In genomic region chr7:84679264-84679663, GRCm38 (mm10) we compare ENCODE assay signal across 8 mouse cellular contexts. TPM values are rescaled to one million over a fixed set of nuclear protein-coding genes. Genes with fewer than 3 reads are reported as not detected.
DNase-seq lines count a peak whose midpoint lies in the region; ATAC-seq lines count a peak whose summit lies in the region.

No protein-coding gene starts in this region.

- no peak overlapping the region for H3K27ac ChIP-seq in forebrain, embryonic 11.5 days (ENCODE audit: low read depth, low read length)
- no peak overlapping the region for H3K27ac ChIP-seq in heart, embryonic 16.5 days (ENCODE audit: low read length)
- no peak overlapping the region for H3K27ac ChIP-seq in liver, embryonic 13.5 days

- peak; percentile 86 for DNase-seq in ES-CJ7 (ENCODE audit: low read depth, low spot score)
- peak; percentile 87 for DNase-seq in c-Kit-positive CD71-positive TER-119-positive erythroid progenitor cells, embryonic 14.5 days (ENCODE audit: low spot score)
- DNase-seq in forebrain, embryonic 11.5 days (ENCODE audit: low spot score), result peak; percentile 56
- DNase-seq in kidney, postnatal 14 days, result peak; percentile 87
- peak; percentile 71 for DNase-seq in liver, embryonic 13.5 days
- DNase-seq in natural killer cell, adult 2 months (ENCODE audit: low spot score in 2 of 2), result peak; percentile 51 to 59
- DNase-seq in telencephalon, adult 2 months (ENCODE audit: low read depth, low spot score), result peak; percentile 95

- no peaks in the 10 kb centered on the region; the same call in 1 of the 2 replicates for H3K4me1 ChIP-seq in forebrain, embryonic 11.5 days (replicated peaks; ENCODE audit: control insufficient read depth, insufficient read depth, low read length)
- peaks cover 9% of the 10 kb centered on the region for H3K4me1 ChIP-seq in heart, embryonic 16.5 days (ENCODE audit: control insufficient read depth, insufficient read depth, low read length)
- H3K4me1 ChIP-seq in liver, embryonic 13.5 days (replicated peaks), result peaks cover 68% of the 10 kb centered on the region

- peak overlapping the region; percentile 30 for H3K4me3 ChIP-seq in forebrain, embryonic 11.5 days (ENCODE audit: low read depth, low read length)
- H3K4me3 ChIP-seq in heart, embryonic 16.5 days (ENCODE audit: low read length), result peak overlapping the region; percentile 47
- H3K4me3 ChIP-seq in liver, embryonic 13.5 days (replicated peaks), result peak overlapping the region; percentile 40

- peak overlapping the region; percentile 36; the same call in 1 of the 2 replicates for H3K4me2 ChIP-seq in forebrain, embryonic 11.5 days (ENCODE audit: low read depth, low read length, severe bottlenecking)
- H3K4me2 ChIP-seq in heart, embryonic 16.5 days (ENCODE audit: low read depth, low read length), result peak overlapping the region; percentile 54
- H3K4me2 ChIP-seq in liver, embryonic 13.5 days, result peak overlapping the region; percentile 41

- no peaks in the 10 kb centered on the region for H3K27me3 ChIP-seq in forebrain, embryonic 11.5 days (ENCODE audit: control insufficient read depth, insufficient read depth, low read length)
- no peaks in the 10 kb centered on the region for H3K27me3 ChIP-seq in heart, embryonic 16.5 days (ENCODE audit: control insufficient read depth, insufficient read depth, low read length)
- H3K27me3 ChIP-seq in liver, embryonic 13.5 days, result no peaks in the 10 kb centered on the region

- no peaks in the 10 kb centered on the region for H3K9me3 ChIP-seq in forebrain, embryonic 11.5 days (ENCODE audit: control insufficient read depth, low read length)
- no peaks in the 10 kb centered on the region for H3K9me3 ChIP-seq in heart, embryonic 16.5 days (replicated peaks; ENCODE audit: control insufficient read depth, low read length)
- H3K9me3 ChIP-seq in liver, embryonic 13.5 days (replicated peaks), result no peaks in the 10 kb centered on the region

- no peak overlapping the region for H3K9ac ChIP-seq in forebrain, embryonic 11.5 days (ENCODE audit: low read length)
- peak overlapping the region; percentile 62 for H3K9ac ChIP-seq in heart, embryonic 16.5 days (ENCODE audit: low read length)
- peak overlapping the region; percentile 62; the same call in 1 of the 2 replicates for H3K9ac ChIP-seq in liver, embryonic 13.5 days

- H3K36me3 ChIP-seq in forebrain, embryonic 11.5 days (ENCODE audit: control insufficient read depth, insufficient read depth, low read length), result no peaks in the 10 kb centered on the region
- no peaks in the 10 kb centered on the region for H3K36me3 ChIP-seq in heart, embryonic 16.5 days (ENCODE audit: control insufficient read depth, insufficient read depth)
- H3K36me3 ChIP-seq in liver, embryonic 13.5 days, result no peaks in the 10 kb centered on the region

- ATAC-seq in forebrain, embryonic 11.5 days (replicated peaks; ENCODE audit: low FRiP score), result peak; percentile 94
- ATAC-seq in heart, embryonic 16.5 days (replicated peaks; ENCODE audit: extremely low read depth, insufficient read depth, low FRiP score), result peak; percentile 96
- ATAC-seq in liver, embryonic 13.5 days (ENCODE audit: low read depth), result peak; percentile 97

- 3% methylated on average over 4 of the region's 4 CpGs for WGBS in forebrain, embryonic 11.5 days
- 3% methylated on average over 4 of the region's 4 CpGs for WGBS in heart, embryonic 16.5 days
- WGBS in liver, embryonic 13.5 days (ENCODE audit: insufficient replicate concordance), result 4% methylated on average over 4 of the region's 4 CpGs

RNA-seq across cellular contexts. Expression of gene Zfand6, which starts 10.5 kb away (rescaled TPM):
- 193 and 208 TPM in 2 replicates for polyA plus RNA-seq in forebrain, embryonic 11.5 days (2014; fragmentation: Nextera tagmentation; extraction: Ambion mirVana)
- polyA plus RNA-seq in heart, embryonic 16.5 days (2015; fragmentation: Nextera tagmentation; extraction: Ambion mirVana), result 142 and 153 TPM in 2 replicates
- 129 and 146 TPM in 2 replicates for polyA plus RNA-seq in liver, embryonic 13.5 days (2015; fragmentation: Nextera tagmentation; extraction: Ambion mirVana)
